Mouse (Mus musculus) granulocyte monocyte progenitor cell, adult 5-6 weeks (primary cell): ENCODE measurements around the gene 1700016H13Rik. TPM values are rescaled to one million over a fixed set of nuclear protein-coding genes. Genes with fewer than 3 reads are reported as not detected.

Experiments used
- ATAC-seq: replicated peaks from 2 replicates; pipeline ENCODE4 v1.8.0; 2016; ENCODE audit warnings: mild to moderate bottlenecking, moderate TSS enrichment, inconsistent platforms; ENCODE audit not compliant: poor library complexity, severe bottlenecking
- total RNA-seq, 2 experiments: library from RNA; stranded (forward) in 1 of 2; stranded (reverse) in 1 of 2; fragments of 200-712, 200-1000 nt in 1 of 2; fragments of >200 nt in 1 of 2; fragmentation: Nextera tagmentation in 1 of 2; gene quantifications; 2 replicates each; pipeline ENCODE4 v1.2.3; 2014 to 2017

Gene 1700016H13Rik
- total RNA-seq, 2 experiments from 2014 or later, result 0.93 TPM; not detected in 1

DNA sequence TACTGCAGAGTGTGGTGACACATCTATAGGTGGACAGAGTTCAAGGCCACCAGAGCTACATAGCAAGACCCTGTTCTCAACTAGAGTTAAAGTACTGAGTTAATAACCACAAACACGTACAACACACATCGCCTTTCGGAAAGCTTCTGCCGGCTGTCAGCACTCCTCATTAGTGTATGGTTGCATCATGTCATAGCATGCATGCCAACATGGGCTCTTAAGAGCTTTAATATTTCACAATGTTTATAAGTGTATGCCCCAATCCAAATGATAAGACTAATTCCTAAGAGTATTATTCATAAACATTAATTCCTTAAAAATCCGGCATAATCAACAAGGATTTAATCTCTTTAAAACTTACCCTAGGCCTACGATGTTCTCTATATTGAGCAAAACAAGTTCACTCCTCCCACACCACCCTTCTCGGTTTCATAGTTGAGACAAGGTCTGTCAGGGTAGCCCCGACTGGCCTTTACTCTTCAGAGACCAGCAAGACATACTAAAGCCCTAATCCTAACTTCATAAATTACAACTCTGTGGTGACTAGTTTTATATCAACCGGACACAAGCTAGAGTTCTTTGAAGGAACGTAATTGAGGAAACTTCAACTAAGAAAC, 44.8 kb downstream of the 1700016H13Rik start:
- no peak for ATAC-seq

- ATAC-seq, result no peak
Measured at GRCm38 (mm10) chr5:103610148-103610547, 45.7 kb downstream of the 1700016H13Rik start.

DNA sequence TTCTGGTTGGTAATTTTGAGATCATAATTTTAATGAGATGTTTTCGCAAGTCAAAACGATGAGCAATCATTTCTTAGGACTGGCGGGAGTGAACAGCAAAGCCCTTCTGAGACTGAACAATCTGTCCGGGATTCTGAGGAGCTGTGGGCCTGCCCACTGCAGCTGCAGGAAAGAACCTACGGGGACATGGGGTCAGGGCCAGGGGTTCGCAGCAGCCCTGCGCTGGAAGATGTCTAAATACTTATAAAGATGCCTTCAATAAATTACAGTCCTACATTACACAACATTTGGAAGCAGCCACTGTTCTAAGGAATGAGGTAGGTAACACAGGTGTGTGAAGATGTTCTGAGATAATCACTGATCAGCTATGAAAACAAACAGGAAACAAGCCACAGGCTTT, 50.1 kb downstream of the 1700016H13Rik start:
- no peak for ATAC-seq

DNA sequence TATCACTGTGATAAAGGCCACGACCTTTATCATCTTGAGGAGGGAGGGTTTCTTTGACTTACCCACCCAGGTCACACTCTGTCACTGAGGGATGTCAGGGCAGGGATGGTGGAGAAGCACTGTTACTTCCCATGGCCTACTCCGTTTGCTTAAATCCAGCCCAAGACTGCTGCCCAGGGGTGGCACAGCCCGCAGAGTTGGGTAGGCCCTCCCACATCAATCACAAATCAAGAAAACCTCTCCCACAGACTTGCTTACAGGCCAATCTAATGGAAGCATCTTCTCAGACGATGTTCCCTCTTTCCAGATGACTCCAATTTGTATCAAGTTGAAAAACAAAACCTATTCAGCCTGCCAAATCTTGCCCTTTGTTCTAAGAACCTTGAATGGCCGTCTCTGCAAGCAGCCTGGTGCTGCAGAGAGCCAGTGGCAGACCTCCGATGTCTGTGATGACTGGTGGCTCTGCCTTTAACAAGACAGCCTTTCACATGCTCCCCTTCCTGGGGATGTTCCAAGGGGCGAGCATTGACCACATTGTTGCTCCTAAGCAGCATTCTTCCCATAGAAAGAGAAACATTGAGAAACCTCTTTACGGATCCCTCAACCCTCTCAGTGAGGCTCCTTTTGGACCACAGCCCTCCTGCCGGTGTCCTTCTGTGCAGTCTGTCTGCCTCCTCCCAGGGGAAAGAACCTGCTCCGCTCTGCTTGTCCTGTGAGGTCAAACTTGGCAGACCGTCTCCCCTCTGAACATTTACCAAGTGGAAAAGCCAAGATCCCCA, 52.5 kb downstream of the 1700016H13Rik start:
- ATAC-seq, result no peak

DNA sequence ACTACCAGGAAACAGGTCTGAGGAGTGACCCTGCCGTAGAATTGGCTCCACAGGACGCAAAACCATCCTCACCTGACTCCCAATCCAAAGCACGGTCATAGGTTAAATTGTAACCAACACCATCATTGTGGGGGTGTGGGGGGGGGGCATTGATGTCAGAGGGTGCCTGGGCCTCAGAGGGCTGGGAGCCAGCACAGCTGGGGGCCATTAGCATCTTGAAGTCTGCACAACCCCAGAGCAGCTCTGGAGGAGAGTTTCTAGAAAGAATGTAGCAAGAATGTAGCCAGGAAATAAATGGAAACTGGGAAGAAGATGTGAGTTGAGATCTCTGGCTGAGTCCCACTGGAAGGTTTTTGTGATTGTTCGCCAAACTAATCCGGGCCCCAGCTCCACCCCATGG, 56.9 kb downstream of the 1700016H13Rik start:
- ATAC-seq, result no peak

GRCm38 (mm10) chr5:103598264-103598663, 57.5 kb downstream of the 1700016H13Rik start:
- ATAC-seq, result no peak

Other genes with a start within 250 kb of the 1700016H13Rik start
- not detected in 2 replicates for gene Ptpn13, start 230.8 kb downstream of the 1700016H13Rik start, total RNA-seq (2014; fragmentation: Nextera tagmentation)
- not detected in 2 replicates for gene Ptpn13, start 230.8 kb downstream of the 1700016H13Rik start, total RNA-seq (2017)
- gene Slc10a6, start 26.6 kb downstream of the 1700016H13Rik start, total RNA-seq (2014; fragmentation: Nextera tagmentation), result not detected in 2 replicates
- gene Slc10a6, start 26.6 kb downstream of the 1700016H13Rik start, total RNA-seq (2017), result not detected in 2 replicates
- gene Aff1, start 36.4 kb upstream of the 1700016H13Rik start, total RNA-seq (2014; fragmentation: Nextera tagmentation), result 93.5 and 127 TPM in 2 replicates
- 36.1 and 37.4 TPM in 2 replicates for gene Aff1, start 36.4 kb upstream of the 1700016H13Rik start, total RNA-seq (2017)